Mouse (Mus musculus) neural tube, embryonic 14.5 days (tissue): ENCODE measurements around the gene Ehhadh. TPM values are rescaled to one million over a fixed set of nuclear protein-coding genes. Genes with fewer than 3 reads are reported as not detected.

ENCODE experiments used
- ATAC-seq: fragments of 200-750 bp; cut with Nextera tagmentation; 2 replicates; pipeline ENCODE4 v1.8.0; 2017; ENCODE audit warnings: low read depth, mild to moderate bottlenecking, moderate TSS enrichment, moderate library complexity
- H3K27ac ChIP-seq: fragments of 300-500 bp; sonication (generic); 2 replicates; pipeline ENCODE4 v1.5.1; 2014; ENCODE audit warnings: low read depth, mild to moderate bottlenecking, control low read depth, low read length, moderate library complexity, mixed read lengths
- H3K27me3 ChIP-seq: fragments of 300-500 bp; sonication (generic); 2 replicates; pipeline ENCODE4 v1.6.1; 2014; ENCODE audit warnings: low read length; ENCODE audit not compliant: control insufficient read depth, insufficient read depth
- H3K36me3 ChIP-seq: fragments of 300-500 bp; sonication (generic); 2 replicates; pipeline ENCODE4 v1.6.1; 2014; ENCODE audit warnings: low read length, mixed read lengths; ENCODE audit not compliant: control insufficient read depth, insufficient read depth
- H3K4me1 ChIP-seq: fragments of 300-500 bp; sonication (generic); 2 replicates; pipeline ENCODE4 v1.6.1; 2014; ENCODE audit warnings: low read length; ENCODE audit not compliant: control insufficient read depth, insufficient read depth
- H3K4me2 ChIP-seq: fragments of 300-500 bp; sonication (generic); 2 replicates; pipeline ENCODE4 v1.6.1; 2014; ENCODE audit warnings: mild to moderate bottlenecking, low read depth, low read length, control low read depth
- H3K4me3 ChIP-seq: fragments of 300-500 bp; sonication (generic); 2 replicates; pipeline ENCODE4 v1.5.1; 2014; ENCODE audit warnings: low read depth, low read length, control low read depth, mixed read lengths
- H3K9ac ChIP-seq: fragments of 300-500 bp; sonication (generic); replicated peaks from 2 replicates; pipeline ENCODE4 v1.6.1; 2014; ENCODE audit warnings: low read depth, mild to moderate bottlenecking, control low read depth, low read length, mixed read lengths
- H3K9me3 ChIP-seq: fragments of 300-500 bp; sonication (generic); 2 replicates; pipeline ENCODE4 v1.6.1; 2016; ENCODE audit warnings: low read length; ENCODE audit not compliant: control insufficient read depth
- WGBS: fragments of 180-500 bp; shearing (Covaris S2); extraction: QIAGEN DNeasy Blood & Tissue Kit; methylation state at CpG from one replicate; pipeline ENCODE4 v1.1.7; 2014; 5-methylcytosine and 5-hydroxymethylcytosine counted together
- polyA plus RNA-seq: library from polyadenylated mRNA; unstranded; fragments of >200 nt; fragmentation: Nextera tagmentation; extraction: Ambion mirVana; gene quantifications from 2 replicates; pipeline ENCODE4 v1.2.1, GENCODE M21; 2014

Ehhadh gene
- polyA plus RNA-seq, 1 experiment from 2014 or later = 2.0 TPM

DNA sequence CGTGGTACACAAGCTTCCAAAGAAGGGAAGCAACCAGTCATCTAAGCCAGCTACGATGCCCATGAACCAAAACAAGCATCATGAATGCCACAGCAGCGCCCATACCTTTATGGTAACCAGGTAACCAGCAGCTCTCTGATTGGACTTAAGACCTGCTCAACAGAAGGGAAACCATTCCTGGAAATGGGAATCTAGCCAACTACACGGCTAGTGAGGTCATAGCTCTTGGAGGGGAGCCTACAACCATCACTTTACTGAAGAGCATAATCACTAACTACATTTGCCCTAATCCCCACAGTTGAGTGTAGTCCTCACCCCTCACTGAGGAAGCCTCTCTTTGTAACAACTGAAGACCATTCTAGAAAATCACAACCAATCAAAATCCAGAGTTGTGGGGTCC is 12.9 kb downstream of the Ehhadh start:
- Histone ChIP-seq H3K4me2 (no peak overlapping the region), H3K9me3 (no peaks in the 10 kb centered on the region), H3K9ac (no peak overlapping the region), H3K27me3 (no peaks in the 10 kb centered on the region), H3K36me3 (no peaks in the 10 kb centered on the region), H3K4me3 (no peak overlapping the region), H3K4me1 (no peaks in the 10 kb centered on the region), H3K27ac (no peak overlapping the region)
- ATAC-seq = no peak
- 84% methylated on average over 4 of the region's 4 CpGs for WGBS

DNA sequence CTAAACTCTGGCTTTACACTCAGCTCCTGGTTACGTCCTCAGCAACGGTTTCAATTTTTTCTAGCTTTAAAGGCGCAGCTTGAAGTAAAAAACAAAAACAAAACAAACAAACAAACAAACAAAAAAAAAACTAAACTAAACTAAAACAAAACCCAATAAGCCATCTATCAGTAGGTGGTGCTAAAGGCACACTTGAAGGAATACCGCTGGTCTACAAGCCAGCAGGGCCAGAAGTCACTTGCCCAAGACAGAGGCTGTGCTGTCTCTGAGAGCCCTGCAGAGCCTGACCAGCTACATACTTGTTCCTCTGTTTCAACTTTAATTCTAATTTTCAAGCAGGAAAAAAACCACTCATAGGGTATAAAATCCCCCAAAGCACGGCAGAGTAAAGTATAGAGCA is 17.9 kb downstream of the Ehhadh start:
- ATAC-seq = no peak
- Histone ChIP-seq H3K27ac (no peak overlapping the region), H3K9me3 (no peaks in the 10 kb centered on the region), H3K4me1 (no peaks in the 10 kb centered on the region), H3K4me3 (no peak overlapping the region), H3K4me2 (no peak overlapping the region), H3K27me3 (no peaks in the 10 kb centered on the region), H3K36me3 (no peaks in the 10 kb centered on the region), H3K9ac (no peak overlapping the region)
- WGBS = 78% methylated on average over 5 of the region's 5 CpGs

DNA sequence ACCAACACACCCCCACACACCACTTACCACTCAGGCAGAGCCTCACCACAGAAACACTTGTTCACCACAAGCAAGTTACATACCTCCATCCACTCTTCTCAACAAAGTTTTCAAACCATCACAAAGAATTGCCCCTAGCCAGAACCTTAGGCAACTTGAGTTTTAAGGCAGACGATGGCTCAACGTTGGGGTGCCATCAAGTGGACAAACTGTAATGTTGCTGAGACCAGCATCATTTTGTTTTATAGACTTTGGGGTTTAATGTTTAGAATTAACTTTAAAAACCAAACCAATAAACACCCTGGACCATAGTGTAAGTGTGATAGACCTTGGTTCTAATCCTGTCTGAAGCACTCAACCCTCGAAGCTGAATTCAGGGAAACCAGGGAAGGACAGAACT is 19.4 kb downstream of the Ehhadh start:
- ATAC-seq = no peak
- Histone ChIP-seq H3K27ac (no peak overlapping the region), H3K4me1 (no peaks in the 10 kb centered on the region), H3K4me2 (no peak overlapping the region), H3K9ac (no peak overlapping the region), H3K36me3 (no peaks in the 10 kb centered on the region), H3K9me3 (no peaks in the 10 kb centered on the region), H3K4me3 (no peak overlapping the region), H3K27me3 (no peaks in the 10 kb centered on the region)
- WGBS = 81% methylated on average over 3 of the region's 3 CpGs

DNA sequence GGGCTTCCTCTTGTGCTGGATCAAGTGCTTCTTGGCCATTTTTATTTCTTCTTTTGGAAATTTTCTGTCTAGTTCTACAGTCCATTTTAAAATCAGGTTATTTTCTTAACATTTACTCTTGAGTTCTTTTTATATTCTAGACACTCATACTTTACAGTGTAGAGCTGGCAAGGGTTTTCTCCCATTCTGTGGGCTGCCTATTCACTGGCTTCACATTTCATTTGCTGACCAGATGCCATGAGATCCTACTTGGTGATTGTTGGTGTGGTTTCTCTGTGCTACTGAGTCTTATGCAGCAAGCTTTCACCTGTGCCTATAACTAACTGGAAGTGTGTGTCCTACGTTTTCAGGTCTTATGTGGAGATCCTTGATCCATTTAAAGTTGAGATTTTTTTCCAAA is 29.2 kb downstream of the Ehhadh start:
- Histone ChIP-seq H3K4me2 (no peak overlapping the region), H3K27me3 (no peaks in the 10 kb centered on the region), H3K9ac (no peak overlapping the region), H3K36me3 (no peaks in the 10 kb centered on the region), H3K9me3 (no peaks in the 10 kb centered on the region), H3K4me3 (no peak overlapping the region), H3K27ac (no peak overlapping the region), H3K4me1 (no peaks in the 10 kb centered on the region)
- WGBS = 83% methylated on average over 1 of the region's 1 CpGs
- no peak for ATAC-seq

DNA sequence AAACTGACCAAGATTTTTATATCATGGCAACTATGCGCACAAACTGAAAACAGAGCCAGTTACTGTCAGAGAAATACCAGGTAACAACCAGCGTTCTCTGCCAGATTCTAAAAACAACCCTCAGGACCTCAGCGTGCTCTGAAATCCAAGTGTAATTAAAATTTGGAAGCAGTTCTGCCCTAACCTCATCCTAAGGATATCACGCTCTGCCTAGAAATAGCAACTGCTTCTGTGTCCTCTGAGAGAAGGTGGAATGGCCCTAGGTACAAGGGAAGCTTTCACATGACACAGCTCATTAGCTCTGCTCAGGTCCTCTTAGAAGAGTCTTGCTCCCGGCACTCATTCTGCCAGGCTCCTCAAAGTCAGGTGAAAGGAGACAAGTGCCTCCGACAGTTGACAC is 44.2 kb downstream of the Ehhadh start:
- no peak for ATAC-seq
- H3K27ac ChIP-seq = no peak overlapping the region
- WGBS = 92% methylated on average over 6 of the region's 6 CpGs
- H3K9ac ChIP-seq = no peak overlapping the region
- H3K4me1 ChIP-seq = no peaks in the 10 kb centered on the region
- no peak overlapping the region for H3K4me2 ChIP-seq
- H3K36me3 ChIP-seq = no peaks in the 10 kb centered on the region
- no peaks in the 10 kb centered on the region for H3K27me3 ChIP-seq
- H3K4me3 ChIP-seq = no peak overlapping the region
- no peaks in the 10 kb centered on the region for H3K9me3 ChIP-seq

DNA sequence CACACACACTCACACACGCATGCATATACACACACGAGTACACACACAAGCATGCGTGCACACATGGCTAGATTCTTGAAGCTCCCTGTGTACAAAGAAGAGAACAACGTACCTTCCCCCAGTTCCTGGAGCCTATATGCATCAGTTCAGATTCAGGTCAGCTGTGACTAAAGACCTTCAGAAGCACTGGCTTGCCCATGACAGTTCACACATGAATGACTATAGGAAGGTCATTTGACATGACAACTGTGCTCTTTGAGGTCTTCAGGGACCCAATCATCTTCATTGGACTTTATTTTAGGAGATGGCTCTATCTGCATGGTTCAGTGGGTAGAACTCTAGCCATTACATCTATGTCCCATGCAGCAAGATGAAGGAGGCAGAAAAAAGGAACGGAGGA is 44.7 kb downstream of the Ehhadh start:
- Histone ChIP-seq H3K4me1 (no peaks in the 10 kb centered on the region), H3K27me3 (no peaks in the 10 kb centered on the region), H3K9me3 (no peaks in the 10 kb centered on the region), H3K27ac (no peak overlapping the region), H3K4me2 (no peak overlapping the region), H3K4me3 (no peak overlapping the region), H3K36me3 (no peaks in the 10 kb centered on the region), H3K9ac (no peak overlapping the region)
- no peak for ATAC-seq
- 90% methylated on average over 5 of the region's 5 CpGs for WGBS

DNA sequence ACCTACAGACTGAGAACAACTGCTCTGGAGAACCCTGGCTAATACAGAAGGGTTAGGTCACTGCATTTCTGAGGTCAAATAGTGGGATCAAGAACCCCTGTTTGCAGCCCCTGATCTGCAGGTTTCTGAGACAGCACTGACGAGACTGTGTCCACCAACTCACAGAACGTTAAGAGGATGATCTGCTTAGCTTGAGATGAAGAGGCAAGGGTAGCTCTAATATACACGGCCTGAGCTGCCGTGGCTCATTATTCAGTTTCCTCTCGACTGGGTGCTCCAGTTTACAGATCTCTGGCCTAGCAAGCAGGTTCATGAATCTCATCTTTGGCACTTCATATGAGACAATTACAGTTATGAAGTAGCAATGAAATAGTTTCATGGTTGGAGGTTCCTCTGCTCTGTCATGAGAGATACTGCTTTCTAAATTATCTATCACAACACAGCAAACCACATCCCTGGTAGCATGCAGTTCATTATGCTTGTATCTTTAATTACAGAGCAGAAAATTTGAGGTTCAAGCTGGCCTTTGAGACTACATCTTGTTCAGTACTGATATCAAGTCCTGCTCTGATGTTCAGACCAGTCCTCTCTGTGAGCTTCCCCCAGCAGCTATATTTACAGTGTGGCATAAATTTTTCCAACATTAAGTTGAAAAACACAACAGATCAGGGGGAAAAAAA is 45.3 kb downstream of the Ehhadh start:
- no peak overlapping the region for H3K4me2 ChIP-seq
- H3K4me1 ChIP-seq = no peaks in the 10 kb centered on the region
- H3K4me3 ChIP-seq = no peak overlapping the region
- no peaks in the 10 kb centered on the region for H3K9me3 ChIP-seq
- H3K27ac ChIP-seq = no peak overlapping the region
- H3K36me3 ChIP-seq = no peaks in the 10 kb centered on the region
- 85% methylated on average over 5 of the region's 5 CpGs for WGBS
- ATAC-seq = no peak
- H3K27me3 ChIP-seq = no peaks in the 10 kb centered on the region
- no peak overlapping the region for H3K9ac ChIP-seq

DNA sequence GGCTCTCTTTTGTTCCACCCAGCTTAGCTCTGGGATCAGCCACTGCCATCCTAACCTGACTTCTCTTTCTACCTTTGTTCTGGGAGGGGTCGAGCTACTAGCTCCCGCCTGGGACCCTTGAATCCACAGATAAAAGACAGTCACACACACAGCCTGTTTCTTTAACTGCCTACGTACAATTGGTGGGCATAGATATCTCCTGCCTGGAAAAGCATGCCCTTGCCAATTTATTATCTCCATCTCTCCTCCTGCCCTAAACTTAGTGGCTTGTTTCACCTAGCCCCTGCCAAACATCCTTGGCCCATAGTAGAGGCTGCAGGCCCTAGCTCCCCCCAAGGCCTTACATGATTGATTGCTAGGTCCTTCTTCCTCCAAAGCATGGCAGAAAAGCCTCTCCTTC is 46.1 kb downstream of the Ehhadh start:
- Histone ChIP-seq H3K27ac (no peak overlapping the region), H3K9me3 (no peaks in the 10 kb centered on the region), H3K4me1 (no peaks in the 10 kb centered on the region), H3K9ac (no peak overlapping the region), H3K27me3 (no peaks in the 10 kb centered on the region), H3K36me3 (no peaks in the 10 kb centered on the region), H3K4me2 (no peak overlapping the region), H3K4me3 (no peak overlapping the region)
- no peak for ATAC-seq
- 93% methylated on average over 3 of the region's 3 CpGs for WGBS

DNA sequence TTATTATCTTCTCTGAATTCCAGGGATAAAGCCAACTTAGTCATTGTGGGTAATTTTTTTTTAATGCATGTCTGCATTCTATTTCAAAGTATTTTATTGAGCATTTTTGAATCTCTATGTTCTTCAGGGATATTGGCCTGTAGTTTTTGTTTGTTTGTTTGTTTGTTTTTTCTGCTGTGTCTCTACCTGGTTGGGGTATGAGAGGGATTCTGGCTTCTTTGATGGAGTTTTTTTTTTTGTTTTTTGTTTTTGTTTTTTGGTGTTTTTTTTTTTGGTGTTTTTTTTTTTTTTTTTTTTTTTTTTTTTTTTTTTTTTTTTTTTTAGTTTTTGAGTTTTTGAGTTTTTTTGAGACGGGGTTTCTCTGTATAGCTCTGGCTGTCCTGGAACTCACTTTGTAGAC is 52.0 kb downstream of the Ehhadh start:
- H3K9ac ChIP-seq = no peak overlapping the region
- no peaks in the 10 kb centered on the region for H3K36me3 ChIP-seq
- H3K4me2 ChIP-seq = no peak overlapping the region
- ATAC-seq = no peak
- H3K27me3 ChIP-seq = no peaks in the 10 kb centered on the region
- H3K9me3 ChIP-seq = no peaks in the 10 kb centered on the region
- H3K4me1 ChIP-seq = no peaks in the 10 kb centered on the region
- no peak overlapping the region for H3K4me3 ChIP-seq
- H3K27ac ChIP-seq = no peak overlapping the region
- WGBS = 79% methylated on average over 1 of the region's 1 CpGs
